Mouse (Mus musculus) cortical plate, adult 2 months (tissue): ENCODE measurements around the gene Gm10645.

ENCODE experiments used
- CTCF ChIP-seq: fragments of 200-500 bp; IDR thresholded peaks from 2 replicates; pipeline ENCODE4 v1.5.1; 2011; ENCODE audit warnings: mild to moderate bottlenecking, control low read depth, low read length; ENCODE audit not compliant: insufficient read depth; ENCODE audit errors: extremely low read depth
- POLR2A ChIP-seq: fragments of 200-500 bp; IDR thresholded peaks from 2 replicates; pipeline ENCODE4 v1.6.1; 2011; ENCODE audit warnings: mild to moderate bottlenecking, low read length, control low read depth; ENCODE audit not compliant: insufficient read depth; ENCODE audit errors: extremely low read depth

GRCm38 (mm10) chr8:83144601-83145000 is 21.4 kb downstream of the Gm10645 start:
- no peak for TF ChIP-seq CTCF
- TF ChIP-seq POLR2A = no peak
